Mouse (Mus musculus) heart, embryonic 16.5 days (tissue): Measurements from ENCODE around the gene Cacna1a. TPM values are rescaled to one million over a fixed set of nuclear protein-coding genes. Genes with fewer than 3 reads are reported as not detected.

ENCODE experiments used
- ATAC-seq: fragments of 200-750 bp; cut with Nextera tagmentation; replicated peaks from 2 replicates; pipeline ENCODE4 v1.8.0; 2017; ENCODE audit warnings: moderate number of reproducible peaks; ENCODE audit not compliant: insufficient read depth, low FRiP score; ENCODE audit errors: extremely low read depth
- H3K27ac ChIP-seq: fragments of 300-500 bp; sonication (generic); 2 replicates; pipeline ENCODE4 v1.5.1; 2014; ENCODE audit warnings: mild to moderate bottlenecking, low read length, control low read depth, moderate library complexity
- H3K27me3 ChIP-seq: fragments of 300-500 bp; sonication (generic); 2 replicates; pipeline ENCODE4 v1.6.1; 2014; ENCODE audit warnings: low read length, mixed read lengths; ENCODE audit not compliant: control insufficient read depth, insufficient read depth
- H3K36me3 ChIP-seq: fragments of 300-500 bp; sonication (generic); 2 replicates; pipeline ENCODE4 v1.6.1; 2014; ENCODE audit not compliant: control insufficient read depth, insufficient read depth
- H3K4me1 ChIP-seq: fragments of 300-500 bp; sonication (generic); 2 replicates; pipeline ENCODE4 v1.6.1; 2014; ENCODE audit warnings: low read length, mixed read lengths; ENCODE audit not compliant: control insufficient read depth, insufficient read depth
- H3K4me2 ChIP-seq: fragments of 300-500 bp; sonication (generic); 2 replicates; pipeline ENCODE4 v1.6.1; 2014; ENCODE audit warnings: low read depth, mild to moderate bottlenecking, control low read depth, low read length
- H3K4me3 ChIP-seq: fragments of 300-500 bp; sonication (generic); 2 replicates; pipeline ENCODE4 v1.5.1; 2014; ENCODE audit warnings: mild to moderate bottlenecking, control low read depth, low read length
- H3K9ac ChIP-seq: fragments of 300-500 bp; sonication (generic); 2 replicates; pipeline ENCODE4 v1.6.1; 2014; ENCODE audit warnings: low read length, control low read depth
- H3K9me3 ChIP-seq: fragments of 300-500 bp; sonication (generic); replicated peaks from 2 replicates; pipeline ENCODE4 v1.6.1; 2016; ENCODE audit warnings: low read length; ENCODE audit not compliant: control insufficient read depth
- WGBS: fragments of 180-500 bp; shearing (Covaris S2); extraction: QIAGEN DNeasy Blood & Tissue Kit; methylation state at CpG from one replicate; pipeline ENCODE4 v1.1.7; 2014; 5-methylcytosine and 5-hydroxymethylcytosine counted together
- polyA plus RNA-seq: library from polyadenylated mRNA; unstranded; fragments of >200 nt; fragmentation: Nextera tagmentation; extraction: Ambion mirVana; gene quantifications from 2 replicates; pipeline ENCODE4 v1.2.1, GENCODE M21; 2015

Cacna1a gene
- polyA plus RNA-seq, 1 experiment from 2014 or later: 6.9 TPM

DNA sequence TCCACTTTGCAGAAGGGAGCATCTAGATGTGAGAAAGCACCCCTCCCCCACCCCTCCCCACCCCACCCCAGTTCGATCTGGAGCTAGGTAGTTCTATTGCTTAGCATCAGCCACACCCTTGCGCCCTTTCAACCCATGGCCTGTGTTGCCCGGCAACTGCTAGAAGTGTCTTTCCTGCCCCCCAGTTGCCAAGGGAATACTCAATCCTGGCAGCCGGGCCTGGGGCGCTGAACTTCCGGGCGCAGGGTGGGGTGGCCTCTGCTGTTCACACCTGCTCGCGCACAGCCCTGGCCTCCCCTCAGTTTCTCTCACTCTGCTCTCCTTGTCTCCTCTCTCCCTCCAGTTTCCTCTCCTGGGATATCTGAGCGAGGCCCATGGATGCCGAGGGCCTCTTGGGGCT, 31.8 kb upstream of the Cacna1a start:
- no peak overlapping the region for H3K9ac ChIP-seq
- H3K36me3 ChIP-seq: no peaks in the 10 kb centered on the region
- H3K4me2 ChIP-seq: no peak overlapping the region
- no peak overlapping the region for H3K27ac ChIP-seq
- H3K9me3 ChIP-seq: no peaks in the 10 kb centered on the region
- H3K27me3 ChIP-seq: no peaks in the 10 kb centered on the region; the same call in 1 of the 2 replicates
- no peak overlapping the region for H3K4me3 ChIP-seq
- 60% methylated on average over 11 of the region's 11 CpGs for WGBS
- ATAC-seq: no peak
- H3K4me1 ChIP-seq: no peaks in the 10 kb centered on the region

DNA sequence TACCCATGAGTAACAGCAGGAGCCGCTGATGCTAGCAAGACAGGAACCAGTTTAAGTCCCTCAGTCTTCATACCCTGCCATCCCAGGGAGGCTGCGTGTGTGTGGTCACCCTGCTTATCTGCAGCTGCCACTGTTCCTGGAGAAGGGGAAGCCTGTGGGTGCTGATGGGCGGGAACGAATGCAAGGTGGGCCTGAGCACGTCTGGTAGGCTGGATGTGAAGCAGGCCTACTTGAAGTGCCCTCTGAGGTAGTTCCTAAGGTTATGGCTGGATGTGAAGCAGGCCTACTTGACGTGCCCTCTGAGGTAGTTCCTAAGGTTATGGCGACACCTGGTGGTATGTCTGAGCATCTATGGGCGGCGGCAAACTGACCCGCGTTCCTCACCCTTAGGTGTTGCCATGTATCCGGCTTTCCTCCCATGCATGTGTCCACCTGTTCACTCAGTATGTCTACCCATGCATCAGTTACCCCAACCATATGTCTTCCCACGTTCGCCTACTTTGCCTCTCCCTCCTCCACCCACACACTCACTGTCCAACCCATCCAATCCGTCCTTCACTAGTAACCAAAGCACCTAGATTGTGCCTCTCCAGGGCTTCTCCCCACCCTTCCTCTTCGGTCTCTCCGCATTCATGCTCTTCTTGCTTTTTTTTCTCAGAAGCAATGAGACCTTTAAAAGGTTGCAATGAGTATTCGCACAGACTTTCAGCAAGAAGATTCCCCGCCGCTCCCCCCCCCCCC, 30.4 kb upstream of the Cacna1a start:
- Histone ChIP-seq H3K27me3 (peaks cover 6% of the 10 kb centered on the region), H3K9me3 (no peaks in the 10 kb centered on the region), H3K27ac (no peak overlapping the region), H3K9ac (0 out of 2 replicates have a peak overlapping the region, but pooled peaks have one; percentile 6), H3K36me3 (no peaks in the 10 kb centered on the region), H3K4me3 (no peak overlapping the region), H3K4me2 (no peak overlapping the region), H3K4me1 (no peaks in the 10 kb centered on the region)
- ATAC-seq: peak; percentile 67
- WGBS: 22% methylated on average over 20 of the region's 20 CpGs

DNA sequence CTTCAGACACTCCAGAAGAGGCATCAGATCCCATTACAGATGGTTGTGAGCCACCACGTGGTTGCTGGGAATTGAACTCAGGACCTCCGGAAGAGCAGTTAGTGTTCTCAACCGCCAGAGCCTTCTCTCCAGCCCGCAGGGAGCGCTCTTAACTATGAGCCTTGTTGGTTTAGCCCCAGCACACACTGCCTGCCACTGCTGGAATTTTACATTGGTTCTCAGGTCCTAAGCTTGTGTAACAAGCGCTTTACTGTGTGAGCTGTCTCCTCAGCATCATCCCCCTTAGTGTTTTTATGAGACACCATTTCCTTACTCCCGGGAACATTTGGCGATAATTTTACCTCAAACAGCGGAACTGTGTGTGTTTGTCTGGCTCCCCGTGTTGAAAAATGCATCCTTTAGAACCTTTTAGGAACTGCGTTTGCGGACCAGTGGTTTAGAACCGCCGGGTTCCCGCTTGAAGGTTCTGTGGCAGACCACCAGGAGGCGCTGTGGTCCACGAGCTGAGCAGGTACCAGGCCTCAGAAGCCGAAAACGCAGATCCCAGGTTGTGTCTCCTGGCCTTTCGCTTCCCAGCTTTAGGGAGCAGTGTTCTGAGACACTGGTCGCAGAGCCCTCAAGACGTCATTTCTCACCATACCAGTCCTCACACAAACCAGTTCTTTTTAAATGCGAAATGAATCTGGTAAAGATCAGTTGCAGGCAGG, 24.7 kb upstream of the Cacna1a start:
- no peaks in the 10 kb centered on the region for H3K36me3 ChIP-seq
- H3K9me3 ChIP-seq: no peaks in the 10 kb centered on the region; the same call in 1 of the 2 replicates
- no peak for ATAC-seq
- H3K4me2 ChIP-seq: no peak overlapping the region
- H3K27me3 ChIP-seq: peaks cover 10% of the 10 kb centered on the region
- H3K27ac ChIP-seq: no peak overlapping the region
- no peak overlapping the region for H3K4me3 ChIP-seq
- 12% methylated on average over 23 of the region's 23 CpGs for WGBS
- H3K4me1 ChIP-seq: no peaks in the 10 kb centered on the region
- H3K9ac ChIP-seq: no peak overlapping the region

DNA sequence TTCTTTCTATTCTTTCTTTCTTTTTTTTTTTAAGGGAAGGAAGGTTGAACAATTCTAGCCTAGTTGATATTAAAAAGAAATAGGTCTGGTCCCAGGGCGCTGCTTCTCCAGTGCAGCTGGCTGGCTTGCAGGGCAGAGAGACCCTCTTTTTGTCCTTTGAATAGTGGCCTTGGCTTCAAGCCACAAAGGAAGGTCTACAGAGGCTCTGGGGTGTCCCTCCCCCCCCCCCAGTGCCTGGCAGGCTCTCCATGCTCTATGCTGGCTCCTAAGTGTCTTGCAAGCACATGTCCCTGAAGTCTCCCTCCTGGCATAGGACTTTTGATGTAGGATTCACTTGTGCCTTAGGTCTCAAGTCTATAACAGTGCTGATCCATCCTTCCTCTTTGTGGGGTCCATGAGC, 23.0 kb upstream of the Cacna1a start:
- H3K27ac ChIP-seq: no peak overlapping the region
- ATAC-seq: no peak
- 92% methylated on average over 1 of the region's 1 CpGs for whole genome bisulfite sequencing
- peaks cover 10% of the 10 kb centered on the region for H3K27me3 ChIP-seq
- H3K9ac ChIP-seq: no peak overlapping the region
- H3K4me3 ChIP-seq: no peak overlapping the region
- H3K4me1 ChIP-seq: no peaks in the 10 kb centered on the region
- no peak overlapping the region for H3K4me2 ChIP-seq
- H3K9me3 ChIP-seq: peaks cover 4% of the 10 kb centered on the region
- H3K36me3 ChIP-seq: no peaks in the 10 kb centered on the region

DNA sequence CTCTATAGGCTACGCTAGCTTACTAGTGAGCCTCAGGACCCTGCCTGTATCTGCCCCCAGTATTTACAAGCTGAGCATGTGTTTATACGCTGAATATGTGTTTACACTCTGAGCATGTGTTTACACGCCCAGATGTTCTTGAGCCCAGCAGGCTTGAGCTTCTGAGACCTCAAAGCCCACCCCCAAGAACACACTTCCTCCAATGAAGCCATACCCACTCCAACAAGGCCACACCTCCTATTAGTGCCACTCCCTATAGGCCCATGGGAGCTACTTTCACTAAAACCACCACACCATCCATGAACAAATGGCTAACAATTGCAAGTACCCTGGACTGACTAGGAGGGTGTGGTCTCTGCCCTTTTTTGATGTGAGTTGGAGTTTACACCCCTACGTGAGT, 17.3 kb upstream of the Cacna1a start:
- Histone ChIP-seq H3K36me3 (no peaks in the 10 kb centered on the region), H3K4me1 (no peaks in the 10 kb centered on the region), H3K4me3 (no peak overlapping the region), H3K9ac (no peak overlapping the region), H3K27ac (no peak overlapping the region), H3K4me2 (no peak overlapping the region), H3K9me3 (peaks cover 4% of the 10 kb centered on the region), H3K27me3 (no peaks in the 10 kb centered on the region)
- no peak for ATAC-seq
- WGBS: 73% methylated on average over 4 of the region's 4 CpGs

DNA sequence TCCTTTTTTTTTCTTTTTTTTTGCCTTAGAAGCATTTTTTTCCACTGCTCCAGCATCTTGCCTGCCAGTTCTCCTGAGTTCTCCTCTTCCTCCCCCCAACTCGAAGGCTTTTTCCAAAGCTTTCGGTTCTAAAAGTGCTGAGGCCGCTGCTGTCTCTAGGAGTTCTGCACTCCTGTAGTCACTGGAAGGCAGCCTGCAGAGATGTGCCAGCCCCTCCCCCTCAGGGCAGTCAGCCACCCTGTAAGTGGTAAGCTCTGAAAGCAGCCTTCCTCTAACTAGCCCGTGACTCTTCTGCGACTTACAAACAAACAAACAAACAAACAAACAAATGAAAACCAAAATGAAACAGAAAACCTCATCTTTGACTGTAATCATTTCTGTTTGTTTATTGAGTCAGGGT, 13.2 kb upstream of the Cacna1a start:
- Histone ChIP-seq H3K4me1 (no peaks in the 10 kb centered on the region), H3K4me3 (no peak overlapping the region), H3K27me3 (no peaks in the 10 kb centered on the region), H3K27ac (no peak overlapping the region), H3K36me3 (no peaks in the 10 kb centered on the region), H3K4me2 (no peak overlapping the region), H3K9ac (no peak overlapping the region), H3K9me3 (peaks cover 5% of the 10 kb centered on the region)
- 27% methylated on average over 5 of the region's 5 CpGs for WGBS
- no peak for ATAC-seq

DNA sequence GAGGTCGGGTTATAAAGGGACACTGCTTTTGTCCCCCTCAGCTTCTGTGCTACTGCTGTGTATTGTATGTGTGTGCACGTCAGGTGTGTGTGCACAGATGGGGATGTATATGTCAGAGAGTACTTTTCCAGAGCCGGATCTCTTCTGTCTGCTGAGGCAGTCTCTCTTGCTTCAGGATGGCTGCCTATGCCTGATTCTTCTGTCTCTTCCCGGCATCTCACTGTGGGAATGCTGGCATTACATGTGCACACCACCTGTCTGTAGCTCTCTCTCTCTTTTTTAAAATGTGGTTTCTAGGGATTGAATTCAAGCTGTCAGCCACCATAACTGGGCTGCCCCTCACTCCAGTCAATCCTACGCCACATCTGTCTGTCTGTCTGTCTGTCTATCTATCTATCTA, 12.4 kb upstream of the Cacna1a start:
- WGBS: 86% methylated on average over 5 of the region's 5 CpGs
- Histone ChIP-seq H3K4me1 (no peaks in the 10 kb centered on the region), H3K9me3 (peaks cover 5% of the 10 kb centered on the region), H3K9ac (no peak overlapping the region), H3K4me3 (no peak overlapping the region), H3K27ac (no peak overlapping the region), H3K36me3 (no peaks in the 10 kb centered on the region), H3K27me3 (no peaks in the 10 kb centered on the region), H3K4me2 (no peak overlapping the region)
- ATAC-seq: no peak

DNA sequence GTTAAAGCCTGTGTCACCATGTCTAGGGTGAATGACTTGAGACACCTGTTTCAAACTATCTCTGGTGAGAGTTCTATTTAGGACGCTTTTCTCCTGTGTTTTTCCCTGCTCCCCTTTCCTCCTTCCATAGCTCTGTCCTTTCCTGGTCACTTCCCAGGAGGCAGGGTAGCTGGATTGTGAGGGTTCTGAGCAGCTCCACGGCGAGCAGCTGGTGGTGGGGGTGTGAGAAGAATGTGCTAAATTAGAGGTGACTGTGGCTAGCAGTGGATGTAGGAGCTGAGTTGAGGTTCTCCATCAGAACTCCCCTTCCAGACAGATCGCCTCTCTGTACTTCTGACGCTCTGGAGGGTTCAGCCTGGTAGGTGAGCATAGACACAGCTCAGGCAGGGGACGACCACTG, 11.7 kb upstream of the Cacna1a start:
- H3K4me1 ChIP-seq: no peaks in the 10 kb centered on the region
- no peaks in the 10 kb centered on the region for H3K27me3 ChIP-seq
- H3K4me2 ChIP-seq: no peak overlapping the region
- WGBS: 61% methylated on average over 6 of the region's 6 CpGs
- H3K27ac ChIP-seq: no peak overlapping the region
- H3K36me3 ChIP-seq: no peaks in the 10 kb centered on the region
- no peak overlapping the region for H3K4me3 ChIP-seq
- H3K9me3 ChIP-seq: peaks cover 5% of the 10 kb centered on the region
- no peak for ATAC-seq
- H3K9ac ChIP-seq: no peak overlapping the region

DNA sequence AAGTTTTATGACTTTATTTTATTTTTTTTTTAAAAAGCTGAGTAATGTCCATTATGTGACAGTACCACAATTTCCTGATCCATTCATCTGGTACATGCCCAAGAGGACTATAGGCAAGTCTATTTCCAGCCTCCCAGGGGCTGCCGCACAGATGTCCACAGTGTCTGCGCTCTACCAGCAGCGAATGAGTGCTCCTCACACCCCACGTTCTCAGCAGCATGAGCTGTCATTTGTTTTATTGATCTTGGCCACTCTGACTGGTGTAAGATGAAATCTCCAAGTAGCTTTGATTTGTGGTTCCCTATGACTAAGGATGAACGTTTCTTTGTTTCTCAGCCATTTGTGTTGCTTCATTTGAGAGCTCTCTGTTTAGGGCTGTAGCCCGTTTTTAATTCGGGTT, 6.6 kb upstream of the Cacna1a start:
- H3K9me3 ChIP-seq: peaks cover 5% of the 10 kb centered on the region
- H3K4me2 ChIP-seq: no peak overlapping the region
- no peak overlapping the region for H3K4me3 ChIP-seq
- H3K9ac ChIP-seq: no peak overlapping the region
- no peaks in the 10 kb centered on the region for H3K4me1 ChIP-seq
- no peaks in the 10 kb centered on the region for H3K36me3 ChIP-seq
- ATAC-seq: no peak
- no peak overlapping the region for H3K27ac ChIP-seq
- WGBS: 76% methylated on average over 7 of the region's 7 CpGs
- no peaks in the 10 kb centered on the region; the same call in 1 of the 2 replicates for H3K27me3 ChIP-seq
